Mouse (Mus musculus): Measurements from ENCODE around the gene App.

App gene

DNA sequence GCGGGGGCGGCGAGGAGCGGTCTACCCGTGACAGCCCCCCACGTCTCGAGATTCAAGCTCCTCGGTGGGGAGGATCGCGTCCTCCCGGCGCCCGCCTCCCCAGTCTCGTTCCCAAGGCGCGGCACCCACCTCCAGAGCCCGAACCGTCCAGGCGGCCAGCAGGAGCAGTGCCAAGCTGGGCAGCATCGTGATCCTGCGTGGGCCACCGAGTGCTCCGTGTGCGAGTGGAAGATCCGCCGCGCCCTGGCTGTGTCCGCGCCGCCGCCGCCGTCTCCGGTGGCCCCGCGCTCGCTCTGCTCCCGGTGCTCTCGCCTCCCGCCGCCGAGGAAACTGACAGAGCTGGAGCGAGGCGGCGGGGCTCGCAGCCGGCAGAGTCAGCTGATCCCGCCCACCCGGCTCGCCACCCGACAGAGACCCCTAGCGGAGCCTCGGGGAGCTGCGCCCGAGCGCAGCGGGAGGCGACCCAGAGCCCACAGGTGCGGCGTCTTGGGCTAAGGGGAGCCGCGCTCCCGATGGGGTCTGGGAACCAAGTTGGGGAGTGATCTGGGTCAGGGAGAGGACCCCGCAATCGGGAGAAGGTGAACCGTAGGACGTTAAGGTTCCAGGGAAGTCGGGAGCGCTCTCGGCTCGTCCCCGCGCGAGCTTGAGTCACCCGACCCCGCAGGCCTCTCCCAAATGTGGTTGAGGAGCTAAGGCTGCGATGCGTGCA, at the start of gene App:
Gene App, minus strand, starts transcription at position 394 of the 709 bp plus-strand sequence.
- peak; percentile 92 for DNase-seq

DNA sequence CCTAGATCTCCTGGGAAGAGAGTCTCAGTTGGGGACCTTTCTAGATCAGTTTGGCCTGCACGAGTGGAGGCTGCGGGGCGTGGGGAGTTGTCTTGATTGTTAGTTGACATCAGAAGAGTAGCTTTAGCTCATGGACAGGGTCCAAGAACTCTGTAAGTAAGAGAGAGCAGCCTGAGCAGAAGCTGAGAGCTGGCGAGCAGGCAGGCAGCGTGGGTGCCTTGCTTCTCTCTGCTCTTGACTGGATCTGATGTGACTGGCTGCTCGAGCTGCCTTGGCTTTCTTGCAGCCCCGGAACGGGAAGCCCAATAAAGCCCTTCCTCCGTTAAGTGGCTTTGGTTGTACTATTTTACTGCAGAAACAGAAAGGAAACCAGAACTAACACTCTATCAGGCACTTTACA, 42.3 kb upstream of the App start:
- DNase-seq, result no peak

DNA sequence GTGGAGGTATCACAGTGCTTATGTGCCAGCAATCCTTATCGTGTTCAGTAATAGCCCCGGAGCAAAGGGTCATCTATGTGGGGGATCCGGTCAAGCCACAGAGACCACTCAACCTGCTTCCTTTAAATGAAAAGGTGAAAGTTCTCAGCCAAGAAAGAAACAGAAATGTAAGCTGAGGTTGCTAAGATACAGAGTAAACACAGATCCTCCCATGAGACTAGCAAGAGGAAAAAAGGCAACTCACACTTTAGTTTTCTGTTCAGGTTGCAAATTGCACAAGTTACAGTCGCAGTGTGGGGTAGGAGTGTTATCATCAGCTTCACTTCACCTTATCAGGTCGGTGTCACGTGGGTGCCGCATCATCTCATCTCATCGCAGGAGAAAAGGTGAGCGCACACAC, 41.6 kb upstream of the App start:
- no peak for DNase-seq

DNA sequence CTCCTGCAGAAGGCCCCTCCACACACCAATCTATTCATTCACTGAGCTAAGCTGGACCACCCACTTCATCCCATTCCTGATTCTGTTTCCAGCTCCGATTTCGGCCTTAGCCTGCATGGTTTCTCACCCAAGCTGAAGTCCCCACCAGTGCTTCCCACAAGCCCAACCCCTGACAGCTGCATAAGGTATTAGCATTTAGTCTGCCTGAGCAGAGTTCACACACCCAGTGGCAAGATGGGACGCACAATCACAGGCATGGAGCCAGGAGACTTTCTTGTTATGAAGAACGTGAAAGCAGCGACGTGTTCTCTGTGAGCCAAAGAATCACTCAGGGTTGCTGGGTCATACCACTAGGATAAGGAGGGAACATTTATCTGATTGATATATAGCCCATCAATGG, 22.1 kb upstream of the App start:
- DNase-seq, result no peak

DNA sequence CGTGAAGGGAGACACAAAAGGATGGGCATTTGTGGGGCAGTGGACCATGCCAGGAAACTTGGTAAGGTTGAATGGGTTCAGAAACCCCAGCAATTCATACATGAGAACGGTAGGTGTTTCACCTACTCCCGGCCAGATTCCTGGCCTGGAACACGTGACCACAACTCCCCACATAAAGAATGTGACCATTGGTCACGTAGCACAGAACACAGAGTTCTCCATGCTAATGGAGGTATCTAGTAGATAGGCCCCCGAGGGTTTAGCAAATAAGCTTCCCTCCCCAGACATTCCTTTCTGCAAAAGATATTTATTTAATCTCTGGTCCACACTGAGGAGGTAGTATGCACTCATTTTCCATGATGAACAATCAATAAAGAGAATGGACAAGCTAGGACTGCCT, 21.6 kb upstream of the App start:
- DNase-seq, result no peak

DNA sequence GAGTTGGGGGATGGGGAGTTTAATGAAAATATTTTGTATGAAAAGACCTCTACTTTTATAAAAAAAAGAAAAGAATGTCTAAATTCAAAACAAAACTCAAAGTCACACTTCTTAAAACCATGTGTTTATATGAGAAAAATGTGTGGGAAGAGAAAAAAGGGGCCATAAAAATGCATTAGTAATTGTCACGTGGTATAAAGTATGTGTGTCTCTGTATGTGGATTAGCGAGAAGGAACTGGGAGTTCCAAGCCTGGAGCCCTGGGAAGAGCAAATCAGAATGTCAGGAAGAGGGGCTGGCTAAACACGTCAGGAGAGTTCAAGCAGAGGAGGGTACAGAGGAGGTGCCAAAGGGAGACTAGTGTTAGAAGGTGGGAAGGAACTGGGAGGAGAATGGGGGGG, 7.9 kb upstream of the App start:
- no peak for DNase-seq

DNA sequence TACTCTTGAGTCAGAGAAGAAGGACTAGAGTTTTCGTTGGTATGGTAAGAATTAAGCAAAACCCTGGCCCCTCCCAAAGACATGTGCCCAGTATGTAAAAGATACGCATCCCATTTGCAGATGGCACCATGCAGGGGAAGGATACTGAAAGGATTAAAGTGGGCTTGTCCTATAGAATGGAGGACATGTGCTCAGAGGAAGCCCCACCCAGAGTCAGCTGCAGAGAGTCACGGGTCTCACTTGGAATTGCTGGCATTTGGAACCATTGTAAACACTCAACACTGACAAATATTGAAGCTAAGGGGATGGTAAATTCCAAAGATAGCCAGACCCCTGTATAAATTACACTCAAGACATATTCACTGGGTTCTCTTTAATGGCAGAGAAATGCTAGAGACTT, 7.1 kb upstream of the App start:
- DNase-seq, result no peak

DNA sequence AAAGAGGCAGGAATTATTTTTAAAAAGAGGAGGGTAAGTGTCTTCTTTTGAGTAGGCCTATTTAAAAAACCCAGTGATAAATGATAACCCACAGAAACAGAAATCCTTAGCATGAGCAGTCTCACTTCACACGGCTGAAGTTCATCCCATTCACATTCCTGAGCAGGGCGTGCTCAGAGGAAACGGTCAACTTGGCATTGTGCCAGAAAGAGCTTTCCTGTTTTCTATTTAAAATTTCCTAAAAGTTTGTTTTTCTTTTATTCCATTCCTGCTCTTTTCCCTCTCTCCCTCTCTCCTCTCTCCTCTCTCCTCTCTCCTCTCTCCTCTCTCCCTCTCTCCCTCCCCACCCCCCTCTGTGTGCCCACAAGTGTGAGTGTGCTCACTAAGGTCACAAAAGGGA, 3.1 kb upstream of the App start:
- no peak for DNase-seq

DNA sequence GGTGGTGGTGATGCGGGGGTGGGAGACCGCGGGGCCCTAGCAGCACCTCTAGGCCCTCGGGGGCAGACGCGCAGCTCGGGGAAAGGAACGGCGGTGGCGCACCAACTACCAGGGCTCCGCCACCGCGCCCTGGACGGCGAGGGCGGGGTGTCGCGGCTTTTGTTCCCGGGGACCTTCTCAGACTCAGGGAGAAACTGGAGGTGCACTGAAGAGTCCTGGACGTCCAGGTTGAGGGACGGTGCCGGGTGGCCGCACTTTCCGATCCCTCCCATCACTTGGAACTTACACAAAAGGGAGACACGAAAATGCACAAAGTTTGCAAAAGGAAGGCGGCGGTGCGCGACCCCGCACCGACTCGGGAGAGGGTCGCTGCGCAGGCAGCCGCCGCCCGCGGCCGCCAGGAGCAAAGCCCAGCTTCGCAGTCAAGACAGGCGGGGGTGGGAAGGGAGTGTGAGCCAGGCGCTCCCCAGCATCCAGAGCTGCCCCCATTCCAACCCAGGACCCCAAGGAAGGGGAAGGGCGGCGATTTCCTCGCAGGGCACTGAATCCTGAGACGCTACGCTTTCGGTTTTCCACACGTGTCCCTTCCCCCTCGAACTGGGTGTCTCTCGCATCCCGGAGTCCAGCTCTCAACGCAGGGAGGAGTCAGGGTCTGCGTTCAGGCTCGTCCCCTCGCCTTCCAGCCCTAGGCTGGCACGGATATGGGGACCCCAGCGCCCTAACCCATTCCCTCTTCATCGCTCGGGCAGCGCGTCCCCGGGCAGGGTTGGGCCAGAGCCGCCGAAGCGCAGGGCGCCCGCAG, 794 bp downstream of the App start:
- DNase-seq, result peak; percentile 78

DNA sequence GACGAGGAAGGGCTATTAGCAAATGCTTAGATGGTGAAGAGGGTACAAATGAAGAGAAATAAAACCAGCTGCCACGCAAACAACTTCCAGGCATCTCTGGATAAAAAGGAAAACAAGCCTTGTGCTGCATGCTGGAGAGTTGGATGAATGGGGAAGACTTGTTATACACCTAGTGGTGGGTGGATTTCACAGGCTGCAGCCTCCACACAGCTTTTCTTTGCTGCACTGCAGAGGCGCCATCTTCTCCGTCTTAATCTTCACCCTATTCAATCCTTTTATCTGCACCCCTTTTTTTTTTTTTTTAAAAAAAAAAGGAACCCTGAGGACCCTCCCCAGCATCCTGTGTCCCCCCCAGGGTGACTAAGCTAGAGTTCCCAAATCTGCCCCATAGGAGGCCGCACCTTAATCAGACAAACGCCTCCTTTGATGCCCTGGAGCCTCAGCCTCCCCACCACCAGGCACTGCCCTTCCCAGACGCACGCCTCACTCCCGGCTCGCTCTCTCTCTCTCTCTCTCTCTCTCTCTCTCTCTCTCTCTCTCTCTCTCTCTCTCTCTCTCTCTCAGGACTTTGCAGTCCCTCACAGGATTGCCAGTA, 1.5 kb downstream of the App start:
- peak; percentile 76 for DNase-seq

DNA sequence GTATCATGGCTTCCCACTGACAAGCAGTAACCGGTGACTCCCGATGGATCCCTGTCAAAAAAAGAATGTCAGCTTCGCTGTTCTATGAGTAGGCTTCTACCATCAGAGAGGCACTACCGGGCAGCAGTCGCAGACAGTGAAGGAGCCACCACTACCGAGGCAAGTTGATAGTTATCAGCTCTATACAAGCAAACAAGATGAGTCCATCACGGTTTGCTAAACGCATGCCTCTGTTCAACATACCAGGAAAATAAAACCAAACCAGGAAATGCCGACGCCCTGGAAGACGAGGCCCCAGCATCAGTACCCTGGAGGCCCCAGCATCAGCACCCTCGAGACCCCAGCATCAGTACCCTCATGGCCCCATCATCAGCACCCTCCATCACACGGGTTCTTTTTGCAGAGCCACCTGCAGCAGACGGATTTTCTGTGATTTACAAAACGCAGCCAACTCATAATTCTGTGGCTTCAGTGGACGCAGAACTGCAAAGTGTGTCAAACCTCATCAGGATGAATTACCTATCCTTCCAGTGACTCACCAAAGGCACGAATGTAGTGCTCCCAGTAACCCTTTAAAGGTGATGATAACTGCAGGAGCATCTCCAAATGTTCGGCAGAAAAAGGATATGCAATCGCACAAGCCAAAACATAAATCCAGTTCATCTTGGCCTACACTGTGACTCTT, 2.6 kb downstream of the App start:
- DNase-seq, result peak; percentile 37

DNA sequence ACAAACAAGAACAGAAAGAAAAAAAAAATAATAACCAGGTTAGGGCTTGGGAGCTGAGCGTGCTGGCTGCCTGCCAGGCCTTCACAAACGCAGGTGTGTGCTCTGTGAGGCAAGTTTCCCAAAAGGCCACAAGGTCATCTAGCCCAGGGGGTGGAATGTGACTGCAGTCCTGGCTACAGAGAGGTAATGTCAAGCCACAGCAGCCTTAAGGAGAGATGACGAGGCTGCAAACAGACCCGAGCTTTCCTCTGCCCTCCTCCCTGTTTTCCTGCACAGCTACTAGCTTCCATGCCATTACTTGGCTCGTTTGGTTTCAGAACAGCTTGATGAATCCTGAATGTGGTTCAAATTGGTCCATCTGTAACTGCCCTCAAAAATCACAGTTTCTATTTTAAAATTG, 4.7 kb downstream of the App start:
- peak; percentile 85 for DNase-seq

DNA sequence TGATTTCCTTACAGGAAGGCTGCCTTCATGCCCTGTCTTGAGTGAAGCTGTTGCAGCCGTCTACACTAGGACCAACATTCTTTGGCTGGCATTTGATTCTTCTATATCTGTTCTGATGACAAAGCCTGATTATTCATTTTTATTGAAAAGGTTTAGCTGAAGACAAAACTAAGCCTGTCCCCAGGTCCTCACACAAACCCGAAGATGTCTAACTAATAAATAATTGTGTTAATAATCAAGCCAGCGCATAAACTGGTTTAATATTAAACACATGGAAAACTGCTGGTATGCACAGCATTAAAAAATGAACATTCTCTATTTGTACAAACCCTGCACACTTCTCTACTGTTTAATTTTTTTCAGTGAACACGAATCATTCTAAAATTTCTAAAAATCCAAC, 7.4 kb downstream of the App start:
- no peak for DNase-seq

DNA sequence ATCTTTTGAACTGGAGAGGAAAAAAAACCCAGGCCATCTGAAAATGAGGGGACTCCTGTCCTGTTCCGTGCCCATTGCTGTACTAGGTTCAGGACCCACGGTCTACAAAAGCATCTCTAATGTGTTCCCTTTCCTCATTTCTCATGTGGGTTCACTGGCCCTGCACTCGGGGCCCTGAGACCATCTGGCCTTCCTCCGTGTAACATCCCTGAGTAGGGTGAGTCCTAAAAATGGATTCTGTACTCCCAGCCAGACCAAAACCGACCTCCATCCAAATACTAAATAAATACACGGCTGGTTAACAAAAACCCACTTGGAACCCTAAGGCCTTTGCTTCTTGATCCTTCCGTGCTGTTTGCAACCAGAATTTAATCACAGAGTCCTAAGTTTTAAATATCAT, 7.9 kb downstream of the App start:
- peak; percentile 56 for DNase-seq

DNA sequence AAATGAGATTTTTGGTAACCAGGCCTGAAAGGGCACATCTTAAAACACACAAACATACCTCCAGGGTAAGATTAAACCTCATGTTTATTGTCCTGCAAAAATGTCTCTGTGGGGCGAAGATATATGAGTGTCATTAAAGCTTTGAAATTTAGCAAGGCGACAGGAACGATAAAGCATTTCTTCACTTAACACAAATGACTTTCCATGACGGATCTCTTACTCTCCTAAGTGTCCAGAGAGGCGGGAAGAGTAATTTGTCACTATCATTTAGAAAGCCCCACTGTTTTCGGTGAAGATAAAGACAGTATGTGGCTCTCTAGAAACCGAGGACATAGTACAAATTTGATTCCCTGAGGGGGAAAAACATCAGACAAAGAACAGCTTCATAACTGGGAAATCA, 8.4 kb downstream of the App start:
- no peak for DNase-seq

DNA sequence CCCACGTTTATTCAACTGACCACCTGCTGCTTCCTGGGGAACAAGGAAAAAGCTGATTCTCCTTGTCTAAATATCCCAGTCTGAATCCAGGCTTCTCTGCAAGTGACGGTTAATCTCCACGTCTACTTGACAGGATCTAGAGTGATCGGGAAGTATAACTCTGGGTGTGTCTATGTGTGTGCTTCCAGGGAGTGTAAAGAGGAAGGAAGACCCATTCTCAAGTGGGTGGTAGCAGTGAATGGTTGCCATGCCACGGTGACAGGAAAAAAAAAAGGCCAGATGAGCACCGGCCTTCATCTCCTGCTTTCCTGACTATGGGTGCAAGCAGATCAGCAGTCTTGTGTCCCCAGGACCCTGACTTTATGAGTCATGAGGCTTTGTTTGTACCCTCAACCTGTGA, 10.8 kb downstream of the App start:
- no peak for DNase-seq

DNA sequence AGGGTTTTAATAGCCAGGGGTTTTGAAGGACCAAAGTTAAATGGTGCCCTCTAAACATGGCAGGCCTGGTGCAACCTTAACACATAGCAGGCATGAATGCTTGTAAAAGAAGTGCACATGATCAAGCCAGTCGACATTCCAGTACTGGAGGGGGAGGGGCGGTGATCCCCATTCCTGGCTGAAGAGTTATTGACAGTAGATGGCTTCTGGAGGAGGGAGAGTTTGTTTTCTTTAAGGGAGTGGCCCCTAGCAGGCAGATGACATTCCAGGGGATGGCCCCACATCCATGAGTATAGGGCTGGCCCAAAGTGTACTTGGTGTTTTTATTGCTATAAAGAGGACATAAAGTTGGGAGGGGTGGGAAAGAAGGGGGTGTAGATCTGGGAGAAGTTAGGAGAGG, 13.4 kb downstream of the App start:
- DNase-seq, result no peak

DNA sequence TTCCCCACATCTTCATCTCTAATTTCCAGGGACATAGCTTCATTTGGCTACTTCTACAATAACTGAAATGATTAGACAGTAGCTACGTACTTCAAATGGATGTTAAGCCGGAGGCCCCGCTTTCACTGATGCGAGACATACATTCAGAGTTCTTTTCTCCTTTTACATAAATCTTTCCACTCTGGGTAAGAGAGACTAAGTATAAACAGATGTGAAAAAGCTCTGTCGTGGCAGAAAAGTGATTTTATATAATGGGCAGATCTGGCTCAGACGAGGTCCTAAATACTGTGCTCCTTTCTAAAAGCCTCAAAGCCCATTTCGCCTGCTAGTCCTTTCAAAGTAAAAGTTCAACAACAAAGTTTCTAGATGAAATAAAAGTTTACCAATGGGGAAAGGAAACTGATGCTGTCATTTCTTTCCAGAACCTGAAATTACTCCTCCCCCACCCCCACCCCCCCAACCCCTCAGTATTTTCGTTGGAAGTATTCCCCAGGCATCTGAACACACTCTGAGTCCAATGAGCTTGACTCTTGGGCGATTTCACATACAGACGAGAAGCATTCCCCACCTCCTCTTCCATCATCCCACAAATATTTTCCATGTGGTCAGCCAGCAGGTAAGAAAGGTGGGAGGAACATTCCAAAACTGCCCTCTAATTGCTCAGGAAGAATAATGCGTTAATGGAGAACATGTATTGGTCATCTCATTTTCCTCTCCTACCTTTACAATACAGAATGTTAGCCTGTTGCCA, 15.6 kb downstream of the App start:
- no peak for DNase-seq

DNA sequence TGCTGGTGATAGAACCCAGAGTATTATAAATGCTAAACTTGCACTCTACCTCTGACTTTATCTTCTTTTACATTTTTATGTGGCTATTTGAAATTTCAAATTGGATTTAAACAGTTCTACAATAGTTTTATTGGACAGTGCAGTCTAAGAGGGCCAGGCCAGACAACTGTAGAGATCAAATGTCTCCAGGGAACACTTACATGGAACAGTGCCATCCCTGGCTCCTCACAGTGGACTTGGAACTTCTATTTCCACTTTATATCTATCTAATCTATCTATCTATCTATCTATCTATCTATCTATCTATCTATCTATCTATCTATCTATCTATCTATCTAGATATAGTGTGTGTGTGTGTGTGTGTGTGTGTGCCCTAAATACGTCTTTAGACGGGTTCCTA, 16.4 kb downstream of the App start:
- DNase-seq, result no peak

DNA sequence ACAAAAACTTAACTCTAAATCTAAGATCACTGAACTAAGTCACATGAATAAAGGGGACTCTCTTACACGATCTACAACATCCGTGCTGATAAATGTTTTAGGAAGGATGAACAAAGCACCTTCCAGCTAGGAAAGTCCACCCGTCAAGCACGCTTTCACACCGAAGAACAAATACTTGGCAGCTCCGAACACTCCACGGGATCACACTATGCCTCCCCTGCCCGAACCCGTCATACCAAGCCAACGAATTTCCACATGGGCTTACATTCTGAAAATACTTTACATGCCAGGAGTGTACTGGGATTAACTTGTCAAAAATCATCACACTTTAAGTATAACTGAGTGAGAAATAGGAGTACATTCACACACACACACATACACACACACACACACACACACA, 17.7 kb downstream of the App start:
- DNase-seq, result no peak

DNA sequence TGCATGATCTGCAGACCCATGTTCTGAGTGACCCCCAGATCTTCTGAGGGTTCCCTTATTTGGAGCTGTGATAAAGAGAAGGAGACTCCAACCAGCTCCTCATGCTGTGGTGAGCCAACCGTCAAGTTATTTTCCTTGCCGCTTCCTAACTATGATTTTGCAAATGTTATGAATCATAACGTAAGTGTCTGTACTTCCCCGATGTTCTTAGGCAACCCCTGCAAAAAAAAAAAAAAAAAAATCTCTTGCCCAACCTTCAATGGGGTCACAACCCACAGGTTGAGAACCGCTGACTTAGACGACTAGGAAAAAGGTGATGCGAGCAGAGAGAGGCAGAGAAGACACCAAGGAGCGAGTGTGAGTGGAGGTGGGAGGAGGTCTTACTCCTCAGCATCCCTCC, 21.1 kb downstream of the App start:
- no peak for DNase-seq

DNA sequence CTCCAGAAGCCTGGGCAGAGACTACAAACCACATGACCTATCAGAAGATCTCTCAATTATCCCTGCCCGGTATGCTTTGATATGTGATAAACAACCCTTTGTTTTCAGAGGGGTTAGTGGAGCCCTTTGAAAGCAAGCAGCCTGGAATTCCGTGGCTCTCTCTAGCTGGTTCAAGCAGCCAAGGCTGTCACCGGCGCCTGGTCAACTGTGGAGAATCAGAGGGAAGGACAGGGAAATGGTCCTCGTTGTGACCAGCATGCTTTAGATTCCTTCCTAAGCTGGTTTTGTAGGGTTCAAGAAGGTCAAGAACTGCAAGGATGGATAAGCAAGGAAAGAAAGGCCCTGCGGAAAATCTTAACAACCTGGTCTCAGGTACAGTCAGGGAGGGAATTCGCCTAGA, 21.9 kb downstream of the App start:
- DNase-seq, result no peak

DNA sequence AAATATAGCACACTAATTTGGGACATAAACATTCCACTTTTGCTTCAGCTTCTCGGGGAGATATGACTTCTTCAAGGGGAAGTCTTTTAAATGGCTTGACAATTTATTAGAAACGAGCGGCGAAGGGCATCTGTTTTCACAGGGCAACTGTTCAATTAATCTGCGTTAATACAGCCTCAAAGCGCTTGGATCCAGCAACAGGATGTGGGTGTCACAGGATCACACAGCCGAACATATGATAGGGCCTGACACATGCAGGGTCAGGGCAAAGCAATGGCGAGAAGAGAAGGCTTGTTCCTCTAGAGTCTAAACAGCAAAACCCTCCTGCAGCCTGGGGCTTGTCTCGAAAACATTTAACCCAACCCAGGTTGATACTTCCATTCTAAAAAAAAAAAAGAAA, 22.7 kb downstream of the App start:
- no peak for DNase-seq
